Mouse (Mus musculus) erythroblast, embryonic 14.5 days (primary cell): Measurements from ENCODE around the gene Nlgn3.

Source experiments
- GATA1 ChIP-seq: IDR thresholded peaks from 2 replicates; pipeline ENCODE4 v1.6.1; 2012; ENCODE audit warnings: low read length, inconsistent platforms, mixed read lengths
- TAL1 ChIP-seq: IDR thresholded peaks from 3 replicates; pipeline ENCODE4 v1.6.1; 2012; ENCODE audit warnings: low read length, inconsistent platforms, mixed read lengths

DNA sequence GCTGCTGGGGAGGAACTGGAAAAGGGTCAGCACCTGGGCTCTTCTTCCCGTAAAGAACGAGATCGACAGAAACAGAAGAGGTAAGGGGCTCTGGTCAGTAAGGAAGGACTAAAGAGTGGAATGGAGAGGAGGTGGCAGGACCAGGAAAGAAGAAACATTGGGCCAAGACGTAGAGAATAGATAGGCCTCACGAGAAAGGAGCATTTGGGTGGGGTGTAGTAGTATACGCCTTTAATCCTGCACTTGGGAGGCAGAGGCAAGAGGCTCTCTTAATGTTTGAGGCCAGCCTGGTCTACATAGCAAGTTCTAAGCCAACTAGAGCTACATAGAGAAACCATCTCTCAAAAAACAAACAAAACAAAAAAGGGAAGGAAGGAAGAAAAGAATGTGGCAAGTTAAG, 10.5 kb upstream of the Nlgn3 start:
- no peak for TF ChIP-seq TAL1
- TF ChIP-seq GATA1 = no peak
